Comparison of ENCODE assay signal across 30 mouse cellular contexts in the genomic region with DNA sequence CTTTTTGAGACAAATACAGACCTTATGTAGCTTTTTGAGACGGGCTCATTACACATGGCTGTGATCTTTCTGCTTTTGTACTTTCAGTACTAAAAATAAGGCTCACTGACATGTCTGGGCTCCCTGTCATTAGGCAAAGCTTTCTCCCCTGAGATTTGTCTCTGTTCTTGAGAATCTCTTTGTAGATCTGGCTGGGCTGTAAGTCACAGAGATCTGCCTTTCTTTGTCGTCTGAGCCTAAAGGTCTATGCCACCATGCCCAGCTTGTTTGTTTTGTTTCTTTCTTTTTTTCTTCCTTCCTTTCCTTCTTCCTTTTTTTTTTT. TPM values are rescaled to one million over a fixed set of nuclear protein-coding genes. Genes with fewer than 3 reads are reported as not detected.
DNase-seq lines count a peak whose midpoint lies in the region; ATAC-seq and TF ChIP-seq lines count a peak whose summit lies in the region.
"Had no signal": no experiment of that assay in that cellular context is flagged by ENCODE, and none has a peak within 500 bp of the region (broad histone marks: within the 10 kb centered on the region; RNA-seq: fewer than 3 reads in every experiment).

No protein-coding gene starts in this region.

- WGBS in hindbrain, embryonic 10.5 days, result 82% methylated on average over 2 of the region's 2 CpGs

- H3K4me1 ChIP-seq in CH12.LX (ENCODE audit: control insufficient read depth in 1 of 2, insufficient read depth in 2 of 2) (peaks cover 0 to 9% of the 10 kb centered on the region in 2 experiments; a peak in 2 of 4 replicates), E14TG2a.4 (replicated peaks; ENCODE audit: low read depth, low read length) (peaks cover 47% of the 10 kb centered on the region), ES-Bruce4 (ENCODE audit: control insufficient read depth, insufficient read depth, low read length) (no peaks in the 10 kb centered on the region), ES-E14 (ENCODE audit: control insufficient read depth in 2 of 2, insufficient read depth in 2 of 2, low read length in 2 of 2, poor library complexity in 1 of 2) (peaks cover 2 to 8% of the 10 kb centered on the region in 2 experiments)
- no peaks in the 10 kb centered on the region for H3K4me1 ChIP-seq in hindbrain, embryonic 10.5 days (replicated peaks)

- H3K9me3 ChIP-seq in CH12.LX (replicated peaks; ENCODE audit: low read length) (no peaks in the 10 kb centered on the region), E14TG2a.4 (ENCODE audit: low read length) (no peaks in the 10 kb centered on the region), ES-Bruce4 (replicated peaks; ENCODE audit: control insufficient read depth, insufficient read depth, low read length, poor library complexity, severe bottlenecking) (peaks cover 23% of the 10 kb centered on the region), ES-E14 (ENCODE audit: control insufficient read depth, insufficient read depth, low read depth, low read length) (no peaks in the 10 kb centered on the region)
- no peaks in the 10 kb centered on the region for H3K9me3 ChIP-seq in hindbrain, embryonic 10.5 days
- H3K9me3 ChIP-seq: G1E had no signal

- intact Hi-C loops in heart, postnatal 14 days (cut with DNase I), result no loop called here

- peaks cover 0 to 11% of the 10 kb centered on the region in 2 experiments for H3K36me3 ChIP-seq in CH12.LX (replicated peaks in 1 of 2; ENCODE audit: control insufficient read depth in 1 of 2, insufficient read depth in 1 of 2, low read length in 1 of 2)
- H3K36me3 ChIP-seq in E14TG2a.4 (ENCODE audit: insufficient read depth, low read length), result peaks cover 63% of the 10 kb centered on the region
- peaks cover 15% of the 10 kb centered on the region for H3K36me3 ChIP-seq in ES-Bruce4 (ENCODE audit: control insufficient read depth, insufficient read depth, low read length, poor library complexity, severe bottlenecking)
- H3K36me3 ChIP-seq in ES-E14 (ENCODE audit: control insufficient read depth, insufficient read depth, low read length, poor library complexity, severe bottlenecking), result peaks cover 3% of the 10 kb centered on the region
- no peaks in the 10 kb centered on the region for H3K36me3 ChIP-seq in hindbrain, embryonic 10.5 days
- H3K36me3 ChIP-seq: G1E had no signal

- TF ChIP-seq EP300 in CH12.LX (IDR thresholded peaks at IDR 0.05; ENCODE audit: low read length) (no peak; the same call in 1 of the 2 replicates), ES-Bruce4 (IDR thresholded peaks at IDR 0.05; ENCODE audit: insufficient read depth, low read depth, low read length) (no peak)

- TF ChIP-seq CTCF in CH12.LX (conservative IDR thresholded peaks at IDR 0.05 in 1 of 2, IDR thresholded peaks at IDR 0.05 in 1 of 2; ENCODE audit: low read depth in 2 of 2, low read length in 2 of 2), result no peak
- no peak for TF ChIP-seq CTCF in E14TG2a.4 (conservative IDR thresholded peaks at IDR 0.05; ENCODE audit: low read length)
- no peak for TF ChIP-seq CTCF in ES-Bruce4 (IDR thresholded peaks at IDR 0.05; ENCODE audit: low read depth, low read length)

- dilution Hi-C loops in CH12.LX (cut with MboI; ENCODE audit: extremely low pct_ligation_motif_present, extremely low pct_unique_long_range_greater_than_20kb, low sequenced_read_pairs), result no loop called here

- peak overlapping the region; percentile 60 for H3K4me2 ChIP-seq in CH12.LX (ENCODE audit: insufficient read depth, low read depth, poor library complexity, severe bottlenecking)

- peak overlapping the region; percentile 69 for H3K9ac ChIP-seq in CH12.LX (ENCODE audit: insufficient read depth, low read depth)
- peak overlapping the region; percentile 35 for H3K9ac ChIP-seq in ES-Bruce4 (ENCODE audit: low read depth, poor library complexity, severe bottlenecking)
- peak overlapping the region; percentile 82; the same call in 1 of the 2 replicates for H3K9ac ChIP-seq in ES-E14 (ENCODE audit: insufficient read depth, low read depth, low read length, poor library complexity, severe bottlenecking)

- H3K4me3 ChIP-seq in CH12.LX (replicated peaks in 1 of 3; ENCODE audit: low read depth in 2 of 3, low read length in 2 of 3, poor library complexity in 1 of 3) (peak overlapping the region; percentile 49 to 55 (median 54)), E14TG2a.4 (replicated peaks; ENCODE audit: low read length) (peak overlapping the region; percentile 80; the same call in 1 of the 2 replicates), ES-Bruce4 (ENCODE audit: low read depth, low read length) (no peak overlapping the region), ES-E14 (ENCODE audit: insufficient read depth in 1 of 2, low read depth in 1 of 2, low read length in 2 of 2, poor library complexity in 1 of 2, severe bottlenecking in 1 of 2) (peak overlapping the region in 1 of 2 experiments; percentile 55; a peak in 2 of 4 replicates)
- H3K4me3 ChIP-seq in hindbrain, embryonic 10.5 days, result no peak overlapping the region

- TF ChIP-seq POLR2A in CH12.LX (IDR thresholded peaks at IDR 0.05; ENCODE audit: low read depth, low read length) (no peak), ES-Bruce4 (IDR thresholded peaks at IDR 0.05; ENCODE audit: insufficient read depth, low read length) (no peak)

- ATAC-seq in monocyte, adult 5-6 weeks (replicated peaks; ENCODE audit: insufficient number of reproducible peaks, low FRiP score, low TSS enrichment, poor library complexity, severe bottlenecking), result no peak
- ATAC-seq: activated CD4-positive, CD25-positive, alpha-beta regulatory T cell, adult 4 months; CD4-positive, CD25-positive, alpha-beta regulatory T cell, adult 4 months; Patski had no signal

- H3K79me2 ChIP-seq in CH12.LX (replicated peaks; ENCODE audit: control insufficient read depth, extremely low read depth, insufficient read depth, poor library complexity, severe bottlenecking), result no peaks in the 10 kb centered on the region

- in situ Hi-C loops in CH12.LX (cut with MboI; ENCODE audit: low pct_ligation_motif_present, low pct_unique_long_range_greater_than_20kb, low sequenced_read_pairs) (no loop called here), ES-E14 (cut with MboI; ENCODE audit: low sequenced_read_pairs in 2 of 2, unreplicated experiment in 2 of 2) (no loop called here)

- no peak for TF ChIP-seq RAD21 in CH12.LX (IDR thresholded peaks at IDR 0.05; ENCODE audit: low read depth, low read length)

- H3K27ac ChIP-seq in CH12.LX (ENCODE audit: insufficient read depth, low read depth) (peak overlapping the region; percentile 93), ES-Bruce4 (ENCODE audit: insufficient read depth, low read length) (no peak overlapping the region; the same call in 1 of the 2 replicates), ES-E14 (ENCODE audit: insufficient read depth, low read depth, low read length, poor library complexity, severe bottlenecking) (no peak overlapping the region; the same call in 1 of the 2 replicates)
- no peak overlapping the region for H3K27ac ChIP-seq in hindbrain, embryonic 10.5 days

- H3K27me3 ChIP-seq in CH12.LX (replicated peaks) (no peaks in the 10 kb centered on the region), E14TG2a.4 (ENCODE audit: insufficient read depth, low read length) (no peaks in the 10 kb centered on the region), ES-Bruce4 (ENCODE audit: control insufficient read depth, insufficient read depth, low read length, poor library complexity, severe bottlenecking) (no peaks in the 10 kb centered on the region)
- no peaks in the 10 kb centered on the region for H3K27me3 ChIP-seq in hindbrain, embryonic 10.5 days (ENCODE audit: insufficient read depth, poor library complexity, severe bottlenecking)
- H3K27me3 ChIP-seq: Patski had no signal

- DNase-seq in CH12.LX (ENCODE audit: extremely low read depth) (peak; percentile 66), ES-E14 (ENCODE audit: low read depth, low spot score) (no peak)
- DNase-seq in testis, postnatal 10 days (ENCODE audit: low spot score), result no peak
- DNase-seq in heart, postnatal 14 days, result no peak
- DNase-seq in hindbrain, embryonic 10.5 days (ENCODE audit: low spot score), result no peak
- DNase-seq: adrenal gland, adult 2 months; adrenal gland, adult 8-10 months; adrenal gland, postnatal 10 days; adrenal gland, postnatal 14 days; adrenal gland, postnatal 25 days; adrenal gland, postnatal 36 days; B cell, adult 2 months; cerebellum, adult 11 months; cerebellum, adult 11-12 months; cerebellum, adult 18-20 months; cerebellum, adult 2 months; cerebellum, adult 8-10 months; cerebellum, adult 9-10 months had no signal

RNA-seq across cellular contexts. Expression of gene Lrrc2, which starts 14.5 kb away (rescaled TPM):
- 1.0 and 1.6 TPM in 2 replicates for total RNA-seq in CH12.LX (2012; rRNA removed)
- total RNA-seq in CH12.LX (2014; rRNA removed), result 3.6 and 3.8 TPM in 2 replicates
- 1.5 and 1.6 TPM in 2 replicates for polyA plus RNA-seq in CH12.LX (2012; ENCODE audit: insufficient read length, low read depth)
- 5.8 and 11.9 TPM in 2 replicates for polyA plus RNA-seq in ES-Bruce4 (2011; ENCODE audit: insufficient read depth, insufficient read length, low read depth, missing spikeins)
- 20.2 and 20.8 TPM in 2 replicates for total RNA-seq in ES-E14 (2012; rRNA removed)
- total RNA-seq in monocyte, adult 5-6 weeks (2017), result not detected in 3 replicates
- total RNA-seq in heart, postnatal 14 days (2021), result 10 to 100 TPM; 68.5 to 71.5 TPM
- 0.33 TPM in 1 of 2 replicates, not detected in the other for polyA plus RNA-seq in hindbrain, embryonic 10.5 days (2016; fragmentation: Nextera tagmentation; extraction: Ambion mirVana)
- total RNA-seq: MEL had no signal
- polyA plus RNA-seq: G1E, Patski had no signal

RNA-seq across cellular contexts. Expression of gene Tdgf1, which starts 19.9 kb away (rescaled TPM):
- total RNA-seq in CH12.LX (2012; rRNA removed) (not detected in 2 replicates), CH12.LX (2014; rRNA removed) (not detected in 2 replicates), ES-E14 (2012; rRNA removed) (904 and 1,760 TPM in 2 replicates)
- polyA plus RNA-seq in CH12.LX (2012; ENCODE audit: insufficient read length, low read depth) (not detected in 2 replicates), ES-Bruce4 (2011; ENCODE audit: insufficient read depth, insufficient read length, low read depth, missing spikeins) (462 and 483 TPM in 2 replicates)
- not detected in 3 replicates for total RNA-seq in monocyte, adult 5-6 weeks (2017)
- under 1 TPM in 1 of 2 experiments, not detected in 1; 0.10 TPM for total RNA-seq in heart, postnatal 14 days (2021)
- polyA plus RNA-seq in hindbrain, embryonic 10.5 days (2016; fragmentation: Nextera tagmentation; extraction: Ambion mirVana), result not detected in 2 replicates
- total RNA-seq: adrenal gland, adult 18-20 months; adrenal gland, adult 2 months; adrenal gland, postnatal 10 days; adrenal gland, postnatal 14 days; adrenal gland, postnatal 25 days; adrenal gland, postnatal 36 days; MEL had no signal
- polyA plus RNA-seq: adrenal gland, adult 2 months; brain, embryonic 14.5 days; C2C12; G1E; Patski had no signal

RNA-seq across cellular contexts. Expression of gene Rtp3, which starts 24.5 kb away (rescaled TPM):
- total RNA-seq in CH12.LX (2012; rRNA removed) (not detected in 2 replicates), CH12.LX (2014; rRNA removed) (not detected in 2 replicates), ES-E14 (2012; rRNA removed) (0.62 and 1.1 TPM in 2 replicates)
- polyA plus RNA-seq in CH12.LX (2012; ENCODE audit: insufficient read length, low read depth) (not detected in 2 replicates), ES-Bruce4 (2011; ENCODE audit: insufficient read depth, insufficient read length, low read depth, missing spikeins) (not detected in 2 replicates)
- not detected in 3 replicates for total RNA-seq in monocyte, adult 5-6 weeks (2017)
- total RNA-seq in heart, postnatal 14 days (2021), result 1 to 10 TPM; 3.0 to 5.2 TPM
- 0.14 TPM in 1 of 2 replicates, not detected in the other for polyA plus RNA-seq in hindbrain, embryonic 10.5 days (2016; fragmentation: Nextera tagmentation; extraction: Ambion mirVana)
- total RNA-seq: MEL had no signal
- polyA plus RNA-seq: activated CD4-positive, CD25-positive, alpha-beta regulatory T cell, adult 4 months; C2C12; CD4-positive, CD25-positive, alpha-beta regulatory T cell, adult 4 months; G1E had no signal

RNA-seq across cellular contexts. Expression of gene Fam240a, which starts 49.2 kb away (rescaled TPM):
- total RNA-seq in CH12.LX (2012; rRNA removed) (not detected in 2 replicates), CH12.LX (2014; rRNA removed) (not detected in 2 replicates), ES-E14 (2012; rRNA removed) (1.0 TPM in 1 of 2 replicates, not detected in the other)
- polyA plus RNA-seq in CH12.LX (2012; ENCODE audit: insufficient read length, low read depth) (not detected in 2 replicates), ES-Bruce4 (2011; ENCODE audit: insufficient read depth, insufficient read length, low read depth, missing spikeins) (not detected in 2 replicates)
- total RNA-seq in monocyte, adult 5-6 weeks (2017), result not detected in 3 replicates
- not detected for total RNA-seq in heart, postnatal 14 days (2021)
- polyA plus RNA-seq in hindbrain, embryonic 10.5 days (2016; fragmentation: Nextera tagmentation; extraction: Ambion mirVana), result not detected in 2 replicates
- total RNA-seq: adrenal gland, adult 18-20 months; adrenal gland, adult 2 months; adrenal gland, adult 8-10 months; adrenal gland, postnatal 10 days; adrenal gland, postnatal 14 days; adrenal gland, postnatal 25 days; adrenal gland, postnatal 36 days; adrenal gland, postnatal 4 days; G1E; MEL had no signal
- polyA plus RNA-seq: adrenal gland, adult 2 months; brain, embryonic 14.5 days; C2C12; cerebellum, adult 2 months; G1E; Patski had no signal

RNA-seq across cellular contexts. Expression of gene Ltf, which starts 53.2 kb away (rescaled TPM):
- 0.04 TPM in 1 of 2 replicates, not detected in the other for total RNA-seq in CH12.LX (2012; rRNA removed)
- total RNA-seq in CH12.LX (2014; rRNA removed), result 0.08 and 0.31 TPM in 2 replicates
- polyA plus RNA-seq in CH12.LX (2012; ENCODE audit: insufficient read length, low read depth), result 0.50 TPM in 1 of 2 replicates, not detected in the other
- not detected in 2 replicates for polyA plus RNA-seq in ES-Bruce4 (2011; ENCODE audit: insufficient read depth, insufficient read length, low read depth, missing spikeins)
- total RNA-seq in ES-E14 (2012; rRNA removed), result 0.48 TPM in 1 of 2 replicates, not detected in the other
- 0.39 to 1.6 TPM in 2 of 3 replicates, not detected in the other for total RNA-seq in monocyte, adult 5-6 weeks (2017)
- total RNA-seq in heart, postnatal 14 days (2021), result 1 to 10 TPM; 1.6 to 1.8 TPM
- 0.27 TPM in 1 of 2 replicates, not detected in the other for polyA plus RNA-seq in hindbrain, embryonic 10.5 days (2016; fragmentation: Nextera tagmentation; extraction: Ambion mirVana)
- total RNA-seq: MEL had no signal
- polyA plus RNA-seq: activated CD4-positive, CD25-positive, alpha-beta regulatory T cell, adult 4 months; adrenal gland, adult 2 months; C2C12; G1E had no signal

Comparison
In these comparisons a context has a peak if more than half of its experiments do, and no peak if none do; other contexts are left out.
1. H3K4me3 ChIP-seq: peak in CH12.LX (3 of 3) and E14TG2a.4 (single experiment); none in ES-Bruce4 (single experiment) and hindbrain, embryonic 10.5 days (single experiment).
2. RNA of gene Tdgf1, which starts 19.9 kb away (total RNA-seq): 904 to 1,760 TPM in ES-E14; 0.10 TPM in heart, postnatal 14 days, not detected in CH12.LX and not detected in monocyte, adult 5-6 weeks; every median in the first group is over 100 times any median in the second.
3. Peak in every context shown above with its lines, with median percentiles within 50 percentile points of each other: H3K9ac ChIP-seq.